In genomic region chr5:31047848-31048762, GRCm38 (mm10) we compare ENCODE assay signal across 8 mouse cellular contexts. TPM values are rescaled to one million over a fixed set of nuclear protein-coding genes. Genes with fewer than 3 reads are reported as not detected.
DNase-seq lines count a peak whose midpoint lies in the region; ATAC-seq and TF ChIP-seq lines count a peak whose summit lies in the region.

Atraid (plus strand) TSS chr5:31048312.

- TF ChIP-seq CTCF in lung, postnatal 0 days (IDR thresholded peaks at IDR 0.05), result peak; percentile 40

- peaks cover 18% of the 10 kb centered on the region for H3K36me3 ChIP-seq in hindbrain, embryonic 10.5 days
- H3K36me3 ChIP-seq in lung, postnatal 0 days (ENCODE audit: insufficient read depth, low read length), result no peaks in the 10 kb centered on the region

- peak; percentile 54; the same call in 1 of the 2 replicates for TF ChIP-seq EP300 in lung, postnatal 0 days (IDR thresholded peaks at IDR 0.05)

- H3K4me2 ChIP-seq in lung, postnatal 0 days (replicated peaks; ENCODE audit: low read depth, low read length), result peak within 1 kb of the TSS; percentile 76

- under 1% methylated on average over 73 of the region's 73 CpGs for WGBS in hindbrain, embryonic 10.5 days
- under 1% methylated on average over 69 of the region's 73 CpGs for WGBS in lung, postnatal 0 days

- peak within 1 kb of the TSS; percentile 65 for H3K4me3 ChIP-seq in hindbrain, embryonic 10.5 days
- H3K4me3 ChIP-seq in lung, postnatal 0 days (ENCODE audit: low read depth, low read length), result peak within 1 kb of the TSS; percentile 64

- peak within 1 kb of the TSS; percentile 91 for H3K27ac ChIP-seq in hindbrain, embryonic 10.5 days
- peak within 1 kb of the TSS; percentile 96 for H3K27ac ChIP-seq in lung, postnatal 0 days (ENCODE audit: low read length)

- DNase-seq in MN1 (ENCODE audit: low spot score), result peak; percentile 97
- peak; percentile 99 for DNase-seq in cerebellum, adult 9-10 months
- DNase-seq in hindbrain, embryonic 10.5 days (ENCODE audit: low spot score), result peak; percentile 98
- peak; percentile 98 for DNase-seq in layer of hippocampus, adult 9-11 months
- DNase-seq in lung, postnatal 0 days (ENCODE audit: low spot score), result peak; percentile 99
- peak; percentile 98 for DNase-seq in ovary, postnatal 14 days (ENCODE audit: low spot score)
- peak; percentile 99 for DNase-seq in thymus, postnatal 14 days

- ATAC-seq in frontal cortex, adult (ENCODE audit: low TSS enrichment), result peak; percentile 90
- ATAC-seq in lung, postnatal 0 days, result peak; percentile 98

- no peaks in the 10 kb centered on the region for H3K27me3 ChIP-seq in hindbrain, embryonic 10.5 days (ENCODE audit: insufficient read depth, poor library complexity, severe bottlenecking)
- no peaks in the 10 kb centered on the region for H3K27me3 ChIP-seq in lung, postnatal 0 days (replicated peaks; ENCODE audit: insufficient read depth, low read length)

- H3K4me1 ChIP-seq in hindbrain, embryonic 10.5 days (replicated peaks), result peaks cover 7% of the 10 kb centered on the region
- H3K4me1 ChIP-seq in lung, postnatal 0 days (ENCODE audit: insufficient read depth, low read depth, low read length), result peaks cover 4% of the 10 kb centered on the region

- no peaks in the 10 kb centered on the region for H3K9me3 ChIP-seq in hindbrain, embryonic 10.5 days
- no peaks in the 10 kb centered on the region for H3K9me3 ChIP-seq in lung, postnatal 0 days (ENCODE audit: low read length)

- H3K9ac ChIP-seq in lung, postnatal 0 days (replicated peaks; ENCODE audit: low read depth), result peak within 1 kb of the TSS; percentile 82

RNA-seq across cellular contexts. Expression of gene Atraid, which starts in this region (rescaled TPM):
- polyA plus RNA-seq in hindbrain, embryonic 10.5 days (2016; fragmentation: Nextera tagmentation; extraction: Ambion mirVana), result 86.2 and 110 TPM in 2 replicates
- 260 and 289 TPM in 2 replicates for polyA plus RNA-seq in lung, postnatal 0 days (2015; fragmentation: Nextera tagmentation; extraction: Ambion mirVana)

Comparison
In these comparisons a context has a peak if more than half of its experiments do, and no peak if none do; other contexts are left out.
1. Peak in every context shown above with its lines: DNase-seq, ATAC-seq, H3K4me3 ChIP-seq and H3K27ac ChIP-seq.